Mouse (Mus musculus): ENCODE data around the gene Fcrl5.

The Fcrl5 gene

DNA sequence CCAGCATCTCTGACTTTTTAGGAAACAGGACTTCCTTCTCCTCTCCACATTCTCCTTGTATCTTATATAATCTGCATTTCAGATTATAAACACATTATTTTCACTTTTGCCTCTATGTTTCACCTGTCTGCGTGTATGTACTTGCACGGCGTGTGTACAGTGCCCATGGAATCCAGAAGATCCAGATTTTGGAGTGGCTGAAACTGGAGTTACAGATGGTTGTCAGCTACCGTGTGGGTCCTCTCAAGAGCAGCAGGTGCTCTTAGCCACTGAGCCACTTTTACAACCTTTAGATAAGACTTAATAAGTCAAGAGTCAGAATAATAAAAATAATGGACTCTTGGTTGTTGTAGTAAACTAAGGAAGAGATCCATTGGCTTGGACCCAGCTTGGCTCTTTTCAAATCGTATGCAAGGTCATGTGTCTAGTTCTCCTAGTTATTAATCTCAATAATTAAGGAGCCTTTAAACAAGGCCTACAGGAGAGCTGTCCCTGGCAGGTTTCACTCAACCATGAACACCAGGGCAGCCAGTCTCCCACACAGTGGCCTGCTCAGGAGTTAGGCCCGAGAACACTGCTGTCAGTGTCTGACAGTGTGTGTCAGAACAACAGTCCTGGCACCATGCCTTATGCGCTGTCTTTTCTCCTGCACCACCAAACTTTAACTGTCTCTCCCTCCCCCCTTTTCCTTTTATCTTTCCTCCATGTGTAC is 98.2 kb downstream of the Fcrl5 start:
- no peak for DNase-seq

DNA sequence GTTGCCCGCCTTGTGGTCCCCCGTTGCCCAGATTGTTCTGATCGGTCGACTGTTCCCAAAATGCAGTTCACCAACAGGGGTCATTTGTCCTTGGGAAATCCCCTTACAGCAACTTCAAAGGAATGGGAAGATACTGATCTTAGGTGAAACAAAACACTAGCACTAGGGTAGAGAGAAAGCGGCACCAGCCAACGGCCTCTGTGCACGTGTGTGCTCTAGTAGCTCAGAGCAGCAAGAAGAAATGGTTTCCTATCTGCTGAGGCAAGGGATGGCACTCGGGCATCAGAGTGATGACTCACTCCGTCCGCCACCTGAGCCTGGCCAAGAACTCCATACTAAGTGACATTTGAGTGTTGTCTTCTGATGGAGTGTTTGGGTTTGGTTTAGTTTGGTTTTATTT is 102.5 kb downstream of the Fcrl5 start:
- no peak for DNase-seq

DNA sequence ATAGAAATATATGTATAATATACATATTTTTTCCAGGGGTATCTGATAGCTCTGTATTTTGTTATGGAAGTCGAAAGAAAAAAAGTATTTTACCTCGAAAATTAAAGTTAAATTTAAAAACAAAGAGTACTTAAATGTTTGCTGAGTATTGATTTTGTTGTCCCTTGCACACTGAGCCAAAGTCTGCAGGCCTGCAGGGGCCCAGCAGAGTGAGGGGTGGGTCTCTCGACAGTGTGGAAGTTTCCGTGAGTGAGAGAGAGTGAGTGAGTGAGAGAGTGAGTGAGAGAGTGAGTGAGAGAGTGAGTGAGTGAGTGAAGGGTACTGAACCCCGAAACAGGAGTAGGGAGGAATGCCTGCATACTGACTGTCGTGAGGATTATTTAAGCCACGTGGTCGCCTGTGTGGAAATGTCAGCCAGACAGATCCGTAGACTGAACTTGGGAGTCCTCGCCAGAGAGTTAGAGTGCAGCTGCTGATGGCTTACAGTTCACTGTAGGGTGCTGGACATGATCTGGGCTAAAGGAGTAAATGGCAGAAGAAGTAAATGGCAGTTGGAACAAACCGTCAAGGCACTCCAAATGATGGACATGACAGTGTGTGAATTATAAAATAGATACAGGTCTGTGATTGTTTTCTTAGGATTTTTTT is 104.6 kb downstream of the Fcrl5 start:
- DNase-seq: no peak

DNA sequence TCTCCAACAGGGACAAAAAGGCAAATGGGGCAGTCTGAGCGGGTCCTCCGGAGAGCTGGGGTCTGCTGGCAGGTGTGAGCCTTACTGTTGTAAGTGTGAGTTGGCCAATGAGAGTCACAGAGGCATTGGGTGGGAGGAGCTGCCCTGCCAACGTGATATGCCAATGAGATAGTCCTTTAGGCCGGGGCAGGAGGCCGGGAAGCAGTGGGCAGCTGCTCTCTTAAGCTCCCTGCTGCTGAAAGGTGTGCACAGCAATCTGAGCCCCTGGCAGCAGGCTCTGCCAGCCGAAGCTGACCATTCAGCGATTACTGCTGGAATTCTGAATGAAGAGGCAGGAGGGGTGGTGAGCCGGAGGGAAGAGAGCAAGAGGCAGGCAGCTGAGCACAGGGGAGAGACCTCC is 105.1 kb downstream of the Fcrl5 start:
- peak; percentile 39 for DNase-seq

DNA sequence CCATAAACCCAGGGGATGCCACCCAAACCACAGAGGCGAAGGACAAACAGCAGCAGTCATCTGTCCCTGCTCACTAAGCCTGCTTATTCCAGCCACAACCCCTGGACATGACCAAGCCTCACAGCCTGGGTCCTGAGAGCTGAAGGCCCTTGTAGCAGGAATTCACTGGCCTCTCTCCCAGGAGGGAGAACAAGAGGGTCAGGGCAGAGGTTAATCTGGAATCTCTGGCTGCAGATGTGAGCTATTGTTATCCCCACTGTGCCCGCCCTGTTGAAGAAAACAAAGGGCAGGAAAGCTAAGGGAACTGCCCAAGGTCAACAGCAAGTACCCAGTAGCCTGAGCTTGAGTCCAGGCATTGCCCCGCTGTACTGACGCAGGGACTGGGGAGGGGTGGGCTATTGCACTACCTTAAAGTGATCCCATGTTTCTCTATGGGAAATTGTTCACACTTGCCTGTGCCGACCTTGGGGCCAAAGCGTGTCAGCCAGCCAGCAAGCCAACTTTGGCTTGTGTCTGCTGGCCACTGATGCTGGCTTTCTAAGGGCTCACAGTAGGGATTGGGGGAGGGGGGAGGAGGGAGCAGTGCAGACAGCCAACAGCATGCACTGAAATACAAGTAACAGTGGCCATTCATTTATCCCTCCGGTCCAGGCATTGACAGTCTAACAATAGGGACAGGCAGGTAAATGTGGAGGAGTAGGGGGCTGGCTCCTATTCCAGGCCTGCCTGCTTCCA is 107.1 kb downstream of the Fcrl5 start:
- no peak for DNase-seq

DNA sequence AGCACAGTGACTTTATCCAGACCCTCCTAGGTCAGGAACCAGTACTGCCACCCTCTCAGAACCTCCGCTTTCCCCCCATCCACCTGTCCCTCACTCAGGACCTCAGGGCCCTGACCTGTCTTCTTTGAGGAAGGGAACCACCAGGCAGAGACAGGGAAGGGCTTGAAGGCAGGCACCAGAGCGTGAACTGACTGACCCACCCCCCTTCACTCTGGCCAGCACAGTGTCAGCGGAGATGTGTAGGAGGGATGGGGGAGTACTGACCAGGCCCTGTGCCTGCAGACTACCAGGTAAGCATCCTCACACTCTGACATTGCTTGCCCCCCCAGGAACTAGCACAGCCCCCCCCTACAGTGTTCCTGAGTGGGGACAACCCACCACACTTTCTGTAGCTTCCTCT is 110.0 kb downstream of the Fcrl5 start:
- DNase-seq: no peak

DNA sequence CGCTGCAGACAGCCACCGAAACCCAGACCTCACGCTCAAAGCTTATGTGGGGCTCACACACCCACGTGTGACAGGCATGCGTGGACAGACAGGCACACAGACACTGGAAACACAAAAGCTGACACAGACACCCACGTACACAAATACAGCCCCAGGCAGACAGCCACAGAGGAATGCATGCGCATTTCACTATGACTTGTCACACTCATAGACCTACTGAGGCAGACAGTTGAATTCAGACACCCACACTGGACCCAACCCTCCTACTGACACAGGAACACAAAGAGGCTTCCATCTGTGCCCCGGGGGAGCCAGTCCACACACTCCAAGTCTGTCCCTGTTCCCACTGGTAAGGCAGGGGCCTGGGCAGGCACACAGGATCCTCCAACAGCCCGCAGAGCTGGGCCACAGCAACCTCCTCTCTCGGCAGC is 110.7 kb downstream of the Fcrl5 start:
- no peak for DNase-seq

DNA sequence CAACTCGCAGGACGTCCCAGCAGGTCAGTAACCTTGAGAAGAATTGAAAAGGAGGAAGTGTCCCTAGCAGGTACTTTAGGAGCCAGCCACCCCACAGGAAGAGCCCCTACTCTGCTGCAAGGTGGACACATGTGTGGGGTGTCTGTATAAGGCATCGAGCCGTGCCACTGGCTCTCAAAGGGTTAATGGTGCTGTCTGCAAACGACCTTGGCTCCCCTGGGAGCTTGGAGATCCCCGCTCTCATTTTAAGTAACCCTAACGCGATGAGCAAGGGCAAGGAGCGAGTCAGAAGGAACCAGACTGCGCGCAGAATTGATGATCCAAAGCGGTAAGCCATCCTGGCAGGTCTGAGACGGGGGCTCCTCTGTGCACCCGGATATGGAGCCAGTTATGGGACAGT is 114.3 kb downstream of the Fcrl5 start:
- no peak for DNase-seq

Measured in cerebellum, adult 9-10 months (tissue).